Comparison of ENCODE assay signal across 10 mouse cellular contexts in the genomic region with DNA sequence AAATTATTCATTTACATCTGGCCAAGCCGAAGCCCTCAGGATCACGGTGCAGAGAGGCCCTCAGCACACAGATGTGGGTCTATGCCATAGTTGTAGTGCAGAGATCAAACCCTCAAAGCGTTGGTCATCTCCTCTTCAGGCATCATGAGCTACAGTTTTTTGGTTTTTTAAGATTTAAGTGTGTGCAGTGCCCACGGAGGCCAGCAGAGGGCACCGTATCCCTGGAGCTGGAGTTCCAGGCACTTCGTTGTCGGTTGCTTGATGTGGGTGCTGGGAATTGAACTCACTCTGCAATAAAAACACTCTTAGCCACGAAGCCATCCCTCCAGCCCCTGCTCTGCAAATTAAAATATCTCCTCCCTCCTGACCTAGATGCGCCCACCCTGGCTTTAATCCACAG. TPM values are rescaled to one million over a fixed set of nuclear protein-coding genes. Genes with fewer than 3 reads are reported as not detected.
DNase-seq lines count a peak whose midpoint lies in the region; ATAC-seq and TF ChIP-seq lines count a peak whose summit lies in the region.
"Had no signal": no experiment of that assay in that cellular context is flagged by ENCODE, and none has a peak within 500 bp of the region (broad histone marks: within the 10 kb centered on the region; RNA-seq: fewer than 3 reads in every experiment).

No protein-coding gene starts in this region.

- no peak overlapping the region for H3K4me2 ChIP-seq in kidney, embryonic 14.5 days (replicated peaks; ENCODE audit: low read depth, low read length)
- no peak overlapping the region for H3K4me2 ChIP-seq in embryonic facial prominence, embryonic 11.5 days (ENCODE audit: low read depth, low read length)
- H3K4me2 ChIP-seq: limb, embryonic 12.5 days had no signal

- peak; percentile 51 for TF ChIP-seq CTCF in kidney, adult 2 months (conservative IDR thresholded peaks at IDR 0.05; ENCODE audit: insufficient read depth, insufficient read length, low read depth, low read length)
- TF ChIP-seq CTCF in small intestine, adult 2 months (IDR thresholded peaks at IDR 0.05; ENCODE audit: extremely low read depth, insufficient read length, insufficient replicate concordance, low read depth, low read length): peak; percentile 30; the same call in 1 of the 2 replicates

- H3K4me1 ChIP-seq in kidney, adult 2 months (ENCODE audit: control insufficient read depth, insufficient read depth, low read length): no peaks in the 10 kb centered on the region
- no peaks in the 10 kb centered on the region for H3K4me1 ChIP-seq in kidney, embryonic 14.5 days (ENCODE audit: control insufficient read depth, insufficient read depth, low read length)
- H3K4me1 ChIP-seq in embryonic facial prominence, embryonic 11.5 days (ENCODE audit: control insufficient read depth, insufficient read depth, low read length): no peaks in the 10 kb centered on the region
- no peaks in the 10 kb centered on the region for H3K4me1 ChIP-seq in small intestine, adult 2 months (ENCODE audit: control insufficient read depth, insufficient read depth, insufficient read length, low read length)
- H3K4me1 ChIP-seq: limb, embryonic 12.5 days had no signal

- no peaks in the 10 kb centered on the region for H3K9me3 ChIP-seq in kidney, embryonic 14.5 days (ENCODE audit: control insufficient read depth, low read length)
- H3K9me3 ChIP-seq in embryonic facial prominence, embryonic 11.5 days (replicated peaks; ENCODE audit: control insufficient read depth, low read length): no peaks in the 10 kb centered on the region

- H3K9ac ChIP-seq in kidney, embryonic 14.5 days (ENCODE audit: low read depth, low read length): no peak overlapping the region
- H3K9ac ChIP-seq in embryonic facial prominence, embryonic 11.5 days (replicated peaks; ENCODE audit: low read length): no peak overlapping the region
- H3K9ac ChIP-seq: limb, embryonic 12.5 days had no signal

- no peak for TF ChIP-seq POLR2A in kidney, adult 2 months (IDR thresholded peaks at IDR 0.05; ENCODE audit: low read depth, low read length)
- TF ChIP-seq POLR2A in small intestine, adult 2 months (IDR thresholded peaks at IDR 0.05; ENCODE audit: low read depth, low read length): no peak

- no peak for ATAC-seq in kidney, embryonic 14.5 days (ENCODE audit: low FRiP score, low TSS enrichment)
- ATAC-seq in embryonic facial prominence, embryonic 11.5 days (replicated peaks; ENCODE audit: insufficient number of reproducible peaks, low FRiP score, low TSS enrichment, low read depth): no peak

- no peak overlapping the region for H3K4me3 ChIP-seq in kidney, adult 2 months (ENCODE audit: insufficient read depth, low read depth, low read length)
- no peak overlapping the region for H3K4me3 ChIP-seq in kidney, embryonic 14.5 days (ENCODE audit: low read length)
- no peak overlapping the region for H3K4me3 ChIP-seq in embryonic facial prominence, embryonic 11.5 days (ENCODE audit: low read depth, low read length)
- no peak overlapping the region for H3K4me3 ChIP-seq in small intestine, adult 2 months (ENCODE audit: low read depth, low read length)
- H3K4me3 ChIP-seq: limb, embryonic 12.5 days had no signal

- no peak for DNase-seq in kidney, adult 2 months
- DNase-seq in right cerebral cortex, postnatal 4 days: peak; percentile 63
- DNase-seq in right cerebral cortex, postnatal 36 days (ENCODE audit: low spot score in 2 of 2): no peak
- peak; percentile 35 for DNase-seq in embryonic facial prominence, embryonic 11.5 days (ENCODE audit: low spot score)
- no peak for DNase-seq in gastrocnemius, postnatal 36 days
- DNase-seq in ovary, postnatal 10 days (ENCODE audit: low spot score): no peak
- DNase-seq: heart, postnatal 4 days had no signal

- intact Hi-C loops in gastrocnemius, postnatal 36 days (cut with DNase I): no loop called here

- H3K27ac ChIP-seq in kidney, adult 2 months (ENCODE audit: insufficient read depth, low read depth, low read length): no peak overlapping the region
- H3K27ac ChIP-seq in kidney, embryonic 14.5 days (ENCODE audit: low read depth, low read length): no peak overlapping the region
- no peak overlapping the region for H3K27ac ChIP-seq in embryonic facial prominence, embryonic 11.5 days (replicated peaks; ENCODE audit: low read depth, low read length)
- no peak overlapping the region for H3K27ac ChIP-seq in small intestine, adult 2 months (ENCODE audit: insufficient read depth, low read depth, low read length)
- H3K27ac ChIP-seq: limb, embryonic 12.5 days had no signal

- no peaks in the 10 kb centered on the region for H3K27me3 ChIP-seq in kidney, adult 2 months (replicated peaks; ENCODE audit: control insufficient read depth, insufficient read depth, low read length)
- H3K27me3 ChIP-seq in kidney, embryonic 14.5 days (ENCODE audit: control insufficient read depth, insufficient read depth, low read length): no peaks in the 10 kb centered on the region
- no peaks in the 10 kb centered on the region for H3K27me3 ChIP-seq in embryonic facial prominence, embryonic 11.5 days (ENCODE audit: control insufficient read depth, insufficient read depth, low read length)
- H3K27me3 ChIP-seq in small intestine, adult 2 months (ENCODE audit: control insufficient read depth, insufficient read depth, low read length): no peaks in the 10 kb centered on the region
- H3K27me3 ChIP-seq: limb, embryonic 12.5 days had no signal

- no peaks in the 10 kb centered on the region for H3K36me3 ChIP-seq in kidney, adult 2 months (ENCODE audit: control insufficient read depth, insufficient read depth, low read length)
- no peaks in the 10 kb centered on the region for H3K36me3 ChIP-seq in kidney, embryonic 14.5 days (ENCODE audit: control insufficient read depth, insufficient read depth, low read length)
- no peaks in the 10 kb centered on the region for H3K36me3 ChIP-seq in embryonic facial prominence, embryonic 11.5 days (replicated peaks; ENCODE audit: control insufficient read depth, insufficient read depth, low read depth, low read length)
- H3K36me3 ChIP-seq in small intestine, adult 2 months (ENCODE audit: control insufficient read depth, insufficient read depth, low read length): no peaks in the 10 kb centered on the region
- H3K36me3 ChIP-seq: limb, embryonic 12.5 days had no signal

- 38% methylated on average over 9 of the region's 9 CpGs for WGBS in kidney, adult 2 months
- WGBS in kidney, embryonic 14.5 days: 34% methylated on average over 9 of the region's 9 CpGs
- 33% methylated on average over 9 of the region's 9 CpGs for WGBS in embryonic facial prominence, embryonic 11.5 days
- 42% methylated on average over 9 of the region's 9 CpGs for WGBS in small intestine, adult 2 months

RNA-seq across cellular contexts. Expression of a gene that starts 58.3 kb away (rescaled TPM):
- not detected in 2 replicates for polyA plus RNA-seq in kidney, adult 2 months (2012; rRNA removed)
- polyA plus RNA-seq in kidney, embryonic 14.5 days (2014; fragmentation: Nextera tagmentation; extraction: Ambion mirVana): 0.20 and 0.34 TPM in 2 replicates
- 0.39 and 0.56 TPM in 2 replicates for polyA plus RNA-seq in embryonic facial prominence, embryonic 11.5 days (2014; fragmentation: Nextera tagmentation; extraction: Ambion mirVana)
- 0.13 and 0.15 TPM in 2 replicates for polyA plus RNA-seq in small intestine, adult 2 months (2012; rRNA removed)
- total RNA-seq in gastrocnemius, postnatal 36 days (2021): under 1 TPM in 1 of 2 experiments, not detected in 1; 0.05 TPM

Comparison
In these comparisons a context has a peak if more than half of its experiments do, and no peak if none do; other contexts are left out.
1. DNase-seq: peak in right cerebral cortex, postnatal 4 days (single experiment) and embryonic facial prominence, embryonic 11.5 days (single experiment); none in kidney, adult 2 months (single experiment), right cerebral cortex, postnatal 36 days (0 of 2), gastrocnemius, postnatal 36 days (0 of 2) and ovary, postnatal 10 days (single experiment).